Mouse (Mus musculus): ENCODE results near the gene Hikeshi.

The Hikeshi gene

GRCm38 (mm10) chr7:89917776-89918175 lies 23.2 kb downstream of the Hikeshi start:
- in situ Hi-C loops (cut with MboI; ENCODE audit: unreplicated experiment in 2 of 2), result loop anchor here in 1 of 2 experiments (25.0 kb wide), 2 partner anchors 830 to 1520 kb away; no protein-coding TSS in a partner anchor

GRCm38 (mm10) chr7:89916711-89917110 lies 24.3 kb downstream of the Hikeshi start:
- in situ Hi-C loops (cut with MboI; ENCODE audit: unreplicated experiment in 2 of 2), result loop anchor here in 1 of 2 experiments (25.0 kb wide), 2 partner anchors 829 to 1521 kb away; no protein-coding TSS in a partner anchor

- in situ Hi-C loops (cut with MboI; ENCODE audit: unreplicated experiment in 2 of 2), result loop anchor here in 1 of 2 experiments (25.0 kb wide), 2 partner anchors 826 to 1524 kb away; no protein-coding TSS in a partner anchor
Observed at GRCm38 (mm10) chr7:89913432-89914158, 27.4 kb downstream of the Hikeshi start.

- in situ Hi-C loops (cut with MboI; ENCODE audit: unreplicated experiment in 2 of 2), result loop anchor here in 1 of 2 experiments (25.0 kb wide), 2 partner anchors 825 to 1525 kb away; no protein-coding TSS in a partner anchor
Observed at GRCm38 (mm10) chr7:89912356-89912755, 28.6 kb downstream of the Hikeshi start.

- in situ Hi-C loops (cut with MboI; ENCODE audit: unreplicated experiment in 2 of 2), result loop anchor here (10.0 to 25.0 kb wide), 4 partner anchors 65 to 1528 kb away; no protein-coding TSS in a partner anchor
Observed at GRCm38 (mm10) chr7:89909711-89910110, 31.3 kb downstream of the Hikeshi start.

GRCm38 (mm10) chr7:89908899-89909621 lies 31.9 kb downstream of the Hikeshi start:
- in situ Hi-C loops (cut with MboI; ENCODE audit: unreplicated experiment in 2 of 2), result loop anchor here (10.0 to 25.0 kb wide), 4 partner anchors 64 to 1528 kb away; no protein-coding TSS in a partner anchor

GRCm38 (mm10) chr7:89908421-89908820 lies 32.6 kb downstream of the Hikeshi start:
- in situ Hi-C loops (cut with MboI; ENCODE audit: unreplicated experiment in 2 of 2), result loop anchor here (10.0 to 25.0 kb wide), 4 partner anchors 64 to 1529 kb away; no protein-coding TSS in a partner anchor

- in situ Hi-C loops (cut with MboI; ENCODE audit: unreplicated experiment in 2 of 2), result loop anchor here (10.0 to 25.0 kb wide), 4 partner anchors 63 to 1529 kb away; no protein-coding TSS in a partner anchor
Observed at GRCm38 (mm10) chr7:89907950-89908349, 33.1 kb downstream of the Hikeshi start.

GRCm38 (mm10) chr7:89903442-89904343 lies 37.3 kb downstream of the Hikeshi start, which contains the start of gene Ccdc81:
Gene Ccdc81, minus strand, starts transcription at chr7:89903629.
- in situ Hi-C loops (cut with MboI; ENCODE audit: unreplicated experiment in 2 of 2), result loop anchor here (5.0 to 25.0 kb wide), 5 partner anchors 59 to 1534 kb away; no protein-coding TSS in a partner anchor

- in situ Hi-C loops (cut with MboI; ENCODE audit: unreplicated experiment in 2 of 2), result loop anchor here (5.0 to 25.0 kb wide), 5 partner anchors 58 to 1534 kb away; no protein-coding TSS in a partner anchor
Observed at GRCm38 (mm10) chr7:89903007-89903406, 38.0 kb downstream of the Hikeshi start.

GRCm38 (mm10) chr7:89891856-89892255 lies 49.1 kb downstream of the Hikeshi start:
- in situ Hi-C loops (cut with MboI; ENCODE audit: unreplicated experiment in 2 of 2), result loop anchor here in 1 of 2 experiments (25.0 kb wide), 1 partner anchor 1320 kb away; no protein-coding TSS in a partner anchor

- in situ Hi-C loops (cut with MboI; ENCODE audit: unreplicated experiment in 2 of 2), result loop anchor here in 1 of 2 experiments (25.0 kb wide), 1 partner anchor 1321 kb away; no protein-coding TSS in a partner anchor
Observed at GRCm38 (mm10) chr7:89891412-89891811, 49.6 kb downstream of the Hikeshi start.

- in situ Hi-C loops (cut with MboI; ENCODE audit: unreplicated experiment in 2 of 2), result loop anchor here in 1 of 2 experiments (25.0 kb wide), 1 partner anchor 1328 kb away; no protein-coding TSS in a partner anchor
Observed at GRCm38 (mm10) chr7:89884551-89884950, 56.5 kb downstream of the Hikeshi start.

GRCm38 (mm10) chr7:89879686-89880085 lies 61.3 kb downstream of the Hikeshi start:
- in situ Hi-C loops (cut with MboI; ENCODE audit: unreplicated experiment in 2 of 2), result loop anchor here in 1 of 2 experiments (25.0 kb wide), 1 partner anchor 1333 kb away; no protein-coding TSS in a partner anchor

Data from v-Abl transformed pro-B cells (cell line).